Mouse (Mus musculus) thymus, adult 2 months (tissue): Measurements from ENCODE around the gene Fbxw24. TPM values are rescaled to one million over a fixed set of nuclear protein-coding genes. Genes with fewer than 3 reads are reported as not detected.

Source experiments
- DNase-seq: peaks from one replicate; pipeline ENCODE4 v3.0.0; 2021
- H3K27ac ChIP-seq: fragments of 200-500 bp; 2 replicates; pipeline ENCODE4 v1.5.1; 2012; ENCODE audit warnings: low read length, control low read depth; ENCODE audit not compliant: control insufficient read depth, insufficient read depth
- H3K27me3 ChIP-seq: fragments of 200-500 bp; 2 replicates; pipeline ENCODE4 v1.6.1; 2012; ENCODE audit warnings: mild to moderate bottlenecking, low read length, moderate library complexity, mixed read lengths; ENCODE audit not compliant: control insufficient read depth, insufficient read depth
- H3K36me3 ChIP-seq: fragments of 200-500 bp; 2 replicates; pipeline ENCODE4 v1.6.1; 2012; ENCODE audit warnings: mild to moderate bottlenecking, low read length, moderate library complexity; ENCODE audit not compliant: control insufficient read depth, insufficient read depth
- H3K4me1 ChIP-seq: fragments of 200-500 bp; replicated peaks from 2 replicates; pipeline ENCODE4 v1.6.1; 2012; ENCODE audit warnings: low read length; ENCODE audit not compliant: control insufficient read depth, insufficient read depth
- H3K4me3 ChIP-seq: fragments of 200-500 bp; 2 replicates; pipeline ENCODE4 v1.5.1; 2012; ENCODE audit warnings: mild to moderate bottlenecking, low read length, control low read depth, moderate library complexity; ENCODE audit not compliant: control insufficient read depth, insufficient read depth
- CTCF ChIP-seq: fragments of 200-500 bp; IDR thresholded peaks from 2 replicates; pipeline ENCODE4 v1.5.1; 2012; ENCODE audit warnings: mild to moderate bottlenecking, control low read depth, low read length, moderate library complexity, borderline replicate concordance; ENCODE audit not compliant: control insufficient read depth, poor library complexity, insufficient read depth; ENCODE audit errors: extremely low read depth
- POLR2A ChIP-seq: fragments of 200-500 bp; IDR thresholded peaks from 2 replicates; pipeline ENCODE4 v1.6.1; 2012; ENCODE audit warnings: mild to moderate bottlenecking, low read length, control low read depth, moderate library complexity; ENCODE audit not compliant: control insufficient read depth, poor library complexity, insufficient read depth; ENCODE audit errors: extremely low read depth
- WGBS: fragments of 180-500 bp; shearing (Covaris S2); methylation state at CpG from one replicate; pipeline ENCODE4 v1.1.7; 2018; 5-methylcytosine and 5-hydroxymethylcytosine counted together
- polyA plus RNA-seq: library from polyadenylated mRNA; depleted of rRNA; stranded (reverse); fragments of >200 nt; gene quantifications from 2 replicates; pipeline ENCODE4 v1.2.3, GENCODE M21; 2012; rRNA removed

Fbxw24 gene
- polyA plus RNA-seq, 1 experiment: 0.08 TPM

GRCm38 (mm10) chr9:109552483-109552882 is 73.4 kb downstream of the Fbxw24 start:
- no peak for TF ChIP-seq POLR2A
- no peak for TF ChIP-seq CTCF
- Histone ChIP-seq H3K27me3 (no peaks in the 10 kb centered on the region), H3K4me1 (no peaks in the 10 kb centered on the region), H3K4me3 (no peak overlapping the region), H3K36me3 (no peaks in the 10 kb centered on the region), H3K27ac (no peak overlapping the region)
- WGBS: 79% methylated on average over 3 of the region's 3 CpGs
- DNase-seq: no peak

Other genes starting within 250 kb of the Fbxw24 start
- gene Fbxw22, start 221.8 kb downstream of the Fbxw24 start, polyA plus RNA-seq: not detected in 2 replicates
- not detected in 2 replicates for gene Fbxw16, start 176.9 kb downstream of the Fbxw24 start, polyA plus RNA-seq
- not detected in 2 replicates for gene Fbxw19, start 130.2 kb downstream of the Fbxw24 start, polyA plus RNA-seq
- gene Fbxw15, start 57.8 kb downstream of the Fbxw24 start, polyA plus RNA-seq: not detected in 2 replicates
- not detected in 2 replicates for gene Fbxw25, start 38.6 kb upstream of the Fbxw24 start, polyA plus RNA-seq
- gene Fbxw18, start 76.6 kb upstream of the Fbxw24 start, polyA plus RNA-seq: not detected in 2 replicates
- gene Fbxw26, start 120.0 kb upstream of the Fbxw24 start, polyA plus RNA-seq: 0.09 TPM in 1 of 2 replicates, not detected in the other
- gene Fbxw27, start 164.6 kb upstream of the Fbxw24 start, polyA plus RNA-seq: not detected in 2 replicates
- 0.18 TPM in 1 of 2 replicates, not detected in the other for gene Spink8, start 186.2 kb upstream of the Fbxw24 start, polyA plus RNA-seq
- 18.5 and 21.3 TPM in 2 replicates for gene Nme6, start 206.7 kb upstream of the Fbxw24 start, polyA plus RNA-seq
- gene Camp, start 223.6 kb upstream of the Fbxw24 start, polyA plus RNA-seq: 14.2 and 22.2 TPM in 2 replicates
- gene Cdc25a, start 249.5 kb upstream of the Fbxw24 start, polyA plus RNA-seq: 16.6 and 21.9 TPM in 2 replicates